8 mouse cellular contexts compared by ENCODE assay signal in genomic region chr2:71581488-71581887, GRCm38 (mm10). TPM values are rescaled to one million over a fixed set of nuclear protein-coding genes. Genes with fewer than 3 reads are reported as not detected.
DNase-seq lines count a peak whose midpoint lies in the region; ATAC-seq and TF ChIP-seq lines count a peak whose summit lies in the region.
"Had no signal": no experiment of that assay in that cellular context is flagged by ENCODE, and none has a peak within 500 bp of the region (broad histone marks: within the 10 kb centered on the region; RNA-seq: fewer than 3 reads in every experiment).

No protein-coding gene starts in this region.

- ATAC-seq in megakaryocyte, adult 5-6 weeks (ENCODE audit: poor library complexity, severe bottlenecking), result no peak
- ATAC-seq in forebrain, postnatal 0 days, result peak; percentile 23; the same call in 1 of the 2 replicates
- ATAC-seq in liver, embryonic 15.5 days (ENCODE audit: insufficient read depth), result no peak

- peak overlapping the region; percentile 90 for H3K4me3 ChIP-seq in megakaryocyte, embryonic 14.5 days (replicated peaks)
- peak overlapping the region; percentile 57 for H3K4me3 ChIP-seq in forebrain, postnatal 0 days (ENCODE audit: low read depth, low read length)
- H3K4me3 ChIP-seq in liver, embryonic 15.5 days (replicated peaks), result peak overlapping the region; percentile 49

- H3K36me3 ChIP-seq in megakaryocyte, embryonic 14.5 days (replicated peaks; ENCODE audit: low read length), result no peaks in the 10 kb centered on the region
- no peaks in the 10 kb centered on the region for H3K36me3 ChIP-seq in forebrain, postnatal 0 days (ENCODE audit: insufficient read depth)
- no peaks in the 10 kb centered on the region for H3K36me3 ChIP-seq in liver, embryonic 15.5 days (replicated peaks)

- H3K9me3 ChIP-seq in megakaryocyte, embryonic 14.5 days, result peaks cover 3% of the 10 kb centered on the region; the same call in 1 of the 2 replicates
- H3K9me3 ChIP-seq in forebrain, postnatal 0 days (ENCODE audit: low read length), result no peaks in the 10 kb centered on the region
- no peaks in the 10 kb centered on the region for H3K9me3 ChIP-seq in liver, embryonic 15.5 days (replicated peaks)

- H3K4me2 ChIP-seq in forebrain, postnatal 0 days (ENCODE audit: low read depth), result peak overlapping the region; percentile 92
- H3K4me2 ChIP-seq in liver, embryonic 15.5 days, result peak overlapping the region; percentile 67

- intact Hi-C loops in left cerebral cortex, postnatal 10 days (cut with DNase I), result loop anchor here (5.0 kb wide), 1 partner anchor 231 kb away; no protein-coding TSS in a partner anchor

- peaks cover 40% of the 10 kb centered on the region for H3K27me3 ChIP-seq in megakaryocyte, embryonic 14.5 days (replicated peaks)
- no peaks in the 10 kb centered on the region for H3K27me3 ChIP-seq in forebrain, postnatal 0 days (ENCODE audit: insufficient read depth, low read length)
- H3K27me3 ChIP-seq in liver, embryonic 15.5 days, result peaks cover 38% of the 10 kb centered on the region

- no peak for DNase-seq in forebrain, postnatal 0 days
- no peak for DNase-seq in MN1 (ENCODE audit: low spot score)
- DNase-seq in right cerebral cortex, postnatal 36 days (ENCODE audit: low spot score in 2 of 2), result no peak
- no peak for DNase-seq in left cerebral cortex, postnatal 10 days (ENCODE audit: extremely low spot score in 1 of 2, low spot score in 2 of 2)

- peak overlapping the region; percentile 61 for H3K9ac ChIP-seq in forebrain, postnatal 0 days
- no peak overlapping the region for H3K9ac ChIP-seq in liver, embryonic 15.5 days

- 49% methylated on average over 5 of the region's 5 CpGs for WGBS in forebrain, postnatal 0 days
- 42% methylated on average over 5 of the region's 5 CpGs for WGBS in liver, embryonic 15.5 days (ENCODE audit: insufficient replicate concordance)

- no peak overlapping the region for H3K27ac ChIP-seq in forebrain, postnatal 0 days (ENCODE audit: low read depth, low read length)
- no peak overlapping the region for H3K27ac ChIP-seq in liver, embryonic 15.5 days (replicated peaks)

- TF ChIP-seq CTCF in forebrain, postnatal 0 days (IDR thresholded peaks at IDR 0.05; ENCODE audit: low read depth), result no peak

- H3K4me1 ChIP-seq in megakaryocyte, embryonic 14.5 days, result peaks cover 21% of the 10 kb centered on the region
- no peaks in the 10 kb centered on the region for H3K4me1 ChIP-seq in forebrain, postnatal 0 days (ENCODE audit: insufficient read depth)
- H3K4me1 ChIP-seq in liver, embryonic 15.5 days (replicated peaks), result no peaks in the 10 kb centered on the region

RNA-seq across cellular contexts. Expression of gene Dlx2, which starts 34.9 kb away (rescaled TPM):
- not detected in 2 replicates for polyA plus RNA-seq in megakaryocyte, embryonic 14.5 days (2012; ENCODE audit: insufficient read depth, low replicate concordance)
- total RNA-seq in megakaryocyte, adult 5-6 weeks (2015), result not detected in 2 replicates
- not detected in 2 replicates for total RNA-seq in megakaryocyte, adult 5-6 weeks (2017)
- total RNA-seq in forebrain, postnatal 0 days (2014; rRNA removed), result 19.3 and 28.1 TPM in 2 replicates
- 40.0 and 43.1 TPM in 2 replicates for polyA plus RNA-seq in forebrain, postnatal 0 days (2015; fragmentation: Nextera tagmentation; extraction: Ambion mirVana)
- polyA plus RNA-seq in liver, embryonic 15.5 days (2015; fragmentation: Nextera tagmentation; extraction: Ambion mirVana), result 0.03 TPM in 1 of 2 replicates, not detected in the other
- 1 to 10 TPM; 8.2 to 8.7 TPM for total RNA-seq in left cerebral cortex, postnatal 10 days (2021)
- total RNA-seq: common myeloid progenitor, adult 5-6 weeks had no signal

RNA-seq across cellular contexts. Expression of gene Dlx1, which starts 53.6 kb away (rescaled TPM):
- polyA plus RNA-seq in megakaryocyte, embryonic 14.5 days (2012; ENCODE audit: insufficient read depth, low replicate concordance), result 0.31 TPM in 1 of 2 replicates, not detected in the other
- not detected in 2 replicates for total RNA-seq in megakaryocyte, adult 5-6 weeks (2015)
- total RNA-seq in megakaryocyte, adult 5-6 weeks (2017), result not detected in 2 replicates
- total RNA-seq in forebrain, postnatal 0 days (2014; rRNA removed), result 73.5 and 80.2 TPM in 2 replicates
- polyA plus RNA-seq in forebrain, postnatal 0 days (2015; fragmentation: Nextera tagmentation; extraction: Ambion mirVana), result 105 and 139 TPM in 2 replicates
- 0.05 and 0.17 TPM in 2 replicates for polyA plus RNA-seq in liver, embryonic 15.5 days (2015; fragmentation: Nextera tagmentation; extraction: Ambion mirVana)
- 10 to 100 TPM; 22.7 to 28.3 TPM for total RNA-seq in left cerebral cortex, postnatal 10 days (2021)
- total RNA-seq: common myeloid progenitor, adult 5-6 weeks had no signal

Comparison
In these comparisons a context has a peak if more than half of its experiments do, and no peak if none do; other contexts are left out.
1. RNA of gene Dlx2, which starts 34.9 kb away (total RNA-seq): 19.3 to 28.1 TPM in forebrain, postnatal 0 days and 8.2 to 8.7 TPM in left cerebral cortex, postnatal 10 days; not detected in megakaryocyte, adult 5-6 weeks; every median in the first group is over 4 times any median in the second.
2. RNA of gene Dlx1, which starts 53.6 kb away (total RNA-seq): 73.5 to 80.2 TPM in forebrain, postnatal 0 days and 22.7 to 28.3 TPM in left cerebral cortex, postnatal 10 days; not detected in megakaryocyte, adult 5-6 weeks; every median in the first group is over 10 times any median in the second.
3. Peak in every context shown above with its lines, with median percentiles within 50 percentile points of each other: H3K4me3 ChIP-seq.